Mouse (Mus musculus) midbrain, embryonic 16.5 days (tissue): Measurements from ENCODE around the gene Ceacam19. TPM values are rescaled to one million over a fixed set of nuclear protein-coding genes. Genes with fewer than 3 reads are reported as not detected.

Experiments
- ATAC-seq: fragments of 200-750 bp; cut with Nextera tagmentation; 2 replicates; pipeline ENCODE4 v1.8.0; 2017; ENCODE audit warnings: moderate TSS enrichment
- H3K27ac ChIP-seq: fragments of 300-500 bp; sonication (generic); 2 replicates; pipeline ENCODE4 v1.5.1; 2014; ENCODE audit warnings: mild to moderate bottlenecking, low read length, mixed read lengths
- H3K27me3 ChIP-seq: fragments of 300-500 bp; sonication (generic); 2 replicates; pipeline ENCODE4 v1.6.1; 2014; ENCODE audit warnings: low read depth, low read length, mixed read lengths; ENCODE audit not compliant: control insufficient read depth, insufficient read depth
- H3K36me3 ChIP-seq: fragments of 300-500 bp; sonication (generic); 2 replicates; pipeline ENCODE4 v1.6.1; 2014; ENCODE audit warnings: mild to moderate bottlenecking, low read length, moderate library complexity, mixed read lengths; ENCODE audit not compliant: control insufficient read depth, insufficient read depth
- H3K4me1 ChIP-seq: fragments of 300-500 bp; sonication (generic); 2 replicates; pipeline ENCODE4 v1.6.1; 2014; ENCODE audit warnings: mild to moderate bottlenecking, low read length, mixed read lengths; ENCODE audit not compliant: control insufficient read depth, insufficient read depth
- H3K4me2 ChIP-seq: fragments of 300-500 bp; sonication (generic); 2 replicates; pipeline ENCODE4 v1.6.1; 2014; ENCODE audit warnings: mild to moderate bottlenecking, low read length, mixed read lengths
- H3K4me3 ChIP-seq: fragments of 300-500 bp; sonication (generic); 2 replicates; pipeline ENCODE4 v1.5.1; 2014; ENCODE audit warnings: low read depth, mild to moderate bottlenecking, low read length, moderate library complexity, mixed read lengths
- H3K9ac ChIP-seq: fragments of 300-500 bp; sonication (generic); 2 replicates; pipeline ENCODE4 v1.6.1; 2014; ENCODE audit warnings: low read depth, low read length, mixed read lengths
- H3K9me3 ChIP-seq: fragments of 300-500 bp; sonication (generic); replicated peaks from 2 replicates; pipeline ENCODE4 v1.6.1; 2014; ENCODE audit warnings: mild to moderate bottlenecking, low read length, mixed read lengths; ENCODE audit not compliant: control insufficient read depth, poor library complexity, severe bottlenecking
- WGBS: fragments of 180-500 bp; shearing (Covaris S2); extraction: QIAGEN DNeasy Blood & Tissue Kit; methylation state at CpG from one replicate; pipeline ENCODE4 v1.1.7; 2014; 5-methylcytosine and 5-hydroxymethylcytosine counted together
- polyA plus RNA-seq: library from polyadenylated mRNA; unstranded; fragments of >200 nt; fragmentation: Nextera tagmentation; extraction: Ambion mirVana; gene quantifications from 2 replicates; pipeline ENCODE4 v1.2.1, GENCODE M21; 2015

Gene Ceacam19
- polyA plus RNA-seq, 1 experiment from 2014 or later = not detected

- H3K9me3 ChIP-seq = no peaks in the 10 kb centered on the region
- H3K36me3 ChIP-seq = no peaks in the 10 kb centered on the region
- peak within 1 kb of the TSS; percentile 81 for H3K9ac ChIP-seq
- ATAC-seq = peak; percentile 91
- peak within 1 kb of the TSS; percentile 80 for H3K27ac ChIP-seq
- H3K4me3 ChIP-seq = peak within 1 kb of the TSS; percentile 53
- H3K27me3 ChIP-seq = no peaks in the 10 kb centered on the region
- H3K4me1 ChIP-seq = no peaks in the 10 kb centered on the region
- peak within 1 kb of the TSS; percentile 68 for H3K4me2 ChIP-seq
- WGBS = 2% methylated on average over 33 of the region's 33 CpGs
Observed at GRCm38 (mm10) chr7:19851858-19852570, 35.8 kb downstream of the Ceacam19 start, which contains the start of gene Gm19345. Gm19345 (plus strand) TSS chr7:19852003.

DNA sequence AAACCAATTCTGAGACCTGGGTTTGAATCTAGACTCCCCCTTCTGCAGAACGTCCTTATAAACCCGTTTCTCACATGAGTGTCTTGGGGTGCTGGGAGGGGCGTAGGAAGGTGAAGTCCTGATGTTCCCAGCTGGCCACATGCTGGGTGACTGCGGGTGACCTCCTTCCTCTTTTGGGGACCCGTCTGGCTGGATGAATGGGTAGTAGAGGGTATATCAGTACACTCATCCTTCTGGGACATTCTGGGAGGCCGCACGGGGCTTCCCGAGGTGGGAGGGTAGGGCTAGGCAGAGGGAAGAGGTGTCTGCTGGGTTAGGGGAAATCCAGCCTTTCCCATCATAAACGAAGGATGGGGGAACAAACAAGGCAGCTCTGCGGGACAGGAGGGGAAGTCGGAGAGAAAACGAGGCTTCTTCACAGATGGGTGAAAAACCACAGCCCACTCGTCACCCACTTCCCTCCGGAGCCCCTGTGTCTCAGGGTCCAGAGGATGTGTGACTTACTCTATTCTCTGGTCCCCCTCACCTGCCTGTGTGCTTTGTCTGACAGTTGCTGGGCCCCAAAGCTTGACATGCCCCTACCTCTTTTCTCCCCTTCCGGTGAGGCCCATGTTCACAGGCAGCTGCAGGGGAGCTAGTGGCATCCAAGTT, 43.1 kb downstream of the Ceacam19 start:
- Histone ChIP-seq H3K36me3 (no peaks in the 10 kb centered on the region), H3K9me3 (no peaks in the 10 kb centered on the region), H3K4me3 (no peak overlapping the region), H3K27me3 (peaks cover 11% of the 10 kb centered on the region; the same call in 1 of the 2 replicates), H3K27ac (no peak overlapping the region), H3K9ac (no peak overlapping the region), H3K4me2 (no peak overlapping the region), H3K4me1 (no peaks in the 10 kb centered on the region; the same call in 1 of the 2 replicates)
- WGBS = 63% methylated on average over 14 of the region's 15 CpGs
- no peak for ATAC-seq

- H3K9ac ChIP-seq = no peak overlapping the region
- H3K4me1 ChIP-seq = no peaks in the 10 kb centered on the region; the same call in 1 of the 2 replicates
- H3K4me2 ChIP-seq = no peak overlapping the region
- H3K36me3 ChIP-seq = no peaks in the 10 kb centered on the region
- H3K27ac ChIP-seq = no peak overlapping the region
- 3% methylated on average over 11 of the region's 11 CpGs for WGBS
- peaks cover 11% of the 10 kb centered on the region; the same call in 1 of the 2 replicates for H3K27me3 ChIP-seq
- peak; percentile 68; the same call in 1 of the 2 replicates for ATAC-seq
- H3K4me3 ChIP-seq = no peak overlapping the region
- no peaks in the 10 kb centered on the region for H3K9me3 ChIP-seq
Observed at GRCm38 (mm10) chr7:19843561-19843960, 44.2 kb downstream of the Ceacam19 start.

- Histone ChIP-seq H3K9ac (no peak overlapping the region), H3K27me3 (peaks cover 11% of the 10 kb centered on the region; the same call in 1 of the 2 replicates), H3K4me1 (no peaks in the 10 kb centered on the region; the same call in 1 of the 2 replicates), H3K4me2 (no peak overlapping the region), H3K36me3 (no peaks in the 10 kb centered on the region), H3K4me3 (no peak overlapping the region), H3K9me3 (no peaks in the 10 kb centered on the region), H3K27ac (no peak overlapping the region)
- ATAC-seq = no peak
- 25% methylated on average over 19 of the region's 19 CpGs for WGBS
Observed at GRCm38 (mm10) chr7:19842885-19843504, 44.8 kb downstream of the Ceacam19 start.

DNA sequence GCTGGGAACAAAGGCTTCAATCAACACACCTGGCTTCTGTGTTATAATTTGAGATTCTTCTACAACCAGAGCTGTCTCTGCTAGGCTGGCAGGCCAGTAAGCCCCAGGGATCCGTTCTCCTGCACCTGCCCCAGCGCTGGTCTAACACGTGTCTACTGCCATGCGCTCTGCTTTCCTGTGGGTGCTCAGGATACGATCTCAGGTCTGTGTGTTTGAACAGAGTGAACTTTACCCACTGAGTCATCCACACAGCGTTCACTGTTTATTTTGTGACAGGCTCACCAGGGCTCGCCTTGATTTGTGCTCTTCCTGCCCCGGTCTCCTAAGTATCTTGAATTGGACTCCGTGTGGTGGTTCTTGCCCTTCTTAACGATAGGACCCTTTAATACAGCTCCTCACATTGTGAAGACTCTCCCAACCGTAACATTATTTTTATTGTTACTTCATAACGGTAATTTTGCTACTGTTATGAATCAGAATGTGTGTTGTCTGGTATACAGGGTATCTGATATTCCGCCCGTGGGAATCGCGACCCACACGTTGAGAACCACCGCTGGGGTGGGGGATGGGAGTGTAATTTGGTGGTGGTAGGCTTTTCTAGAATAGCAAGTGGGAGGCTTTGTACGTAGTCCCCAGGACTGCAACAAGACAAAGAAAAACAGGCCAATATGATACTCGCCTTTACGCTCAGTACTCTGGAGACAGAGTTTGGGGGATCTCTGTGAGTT, 45.9 kb downstream of the Ceacam19 start:
- no peaks in the 10 kb centered on the region for H3K9me3 ChIP-seq
- H3K36me3 ChIP-seq = no peaks in the 10 kb centered on the region
- H3K4me3 ChIP-seq = no peak overlapping the region
- ATAC-seq = no peak
- 82% methylated on average over 21 of the region's 21 CpGs for WGBS
- H3K4me1 ChIP-seq = no peaks in the 10 kb centered on the region; the same call in 1 of the 2 replicates
- H3K4me2 ChIP-seq = no peak overlapping the region
- H3K27me3 ChIP-seq = peaks cover 11% of the 10 kb centered on the region; the same call in 1 of the 2 replicates
- H3K27ac ChIP-seq = no peak overlapping the region
- no peak overlapping the region for H3K9ac ChIP-seq

- WGBS = 85% methylated on average over 3 of the region's 3 CpGs
- Histone ChIP-seq H3K9ac (no peak overlapping the region), H3K27me3 (peaks cover 9% of the 10 kb centered on the region; the same call in 1 of the 2 replicates), H3K36me3 (no peaks in the 10 kb centered on the region), H3K4me1 (no peaks in the 10 kb centered on the region; the same call in 1 of the 2 replicates), H3K9me3 (no peaks in the 10 kb centered on the region), H3K27ac (no peak overlapping the region), H3K4me2 (no peak overlapping the region), H3K4me3 (no peak overlapping the region)
- ATAC-seq = no peak
Observed at GRCm38 (mm10) chr7:19840936-19841335, 46.8 kb downstream of the Ceacam19 start.

GRCm38 (mm10) chr7:19840371-19840770, 47.4 kb downstream of the Ceacam19 start:
- no peak for ATAC-seq
- Histone ChIP-seq H3K9me3 (no peaks in the 10 kb centered on the region), H3K27me3 (peaks cover 9% of the 10 kb centered on the region; the same call in 1 of the 2 replicates), H3K27ac (no peak overlapping the region), H3K4me3 (no peak overlapping the region), H3K36me3 (no peaks in the 10 kb centered on the region), H3K4me1 (no peaks in the 10 kb centered on the region; the same call in 1 of the 2 replicates), H3K9ac (no peak overlapping the region), H3K4me2 (no peak overlapping the region)
- WGBS = 79% methylated on average over 4 of the region's 4 CpGs

- no peaks in the 10 kb centered on the region for H3K27me3 ChIP-seq
- no peaks in the 10 kb centered on the region for H3K9me3 ChIP-seq
- WGBS = 66% methylated on average over 3 of the region's 3 CpGs
- H3K36me3 ChIP-seq = no peaks in the 10 kb centered on the region
- no peak overlapping the region for H3K27ac ChIP-seq
- no peak overlapping the region for H3K4me3 ChIP-seq
- no peak overlapping the region for H3K9ac ChIP-seq
- ATAC-seq = no peak
- no peak overlapping the region for H3K4me2 ChIP-seq
- no peaks in the 10 kb centered on the region for H3K4me1 ChIP-seq
Observed at GRCm38 (mm10) chr7:19836843-19837242, 50.9 kb downstream of the Ceacam19 start.
